Mouse (Mus musculus): ENCODE measurements at regions not wholly inside any gene's neighbourhood (a gene's known extent, or its start where the extent isn't known, plus 50 kb on each side); places are given as distances from the start of the nearest gene placed in this dataset.

GRCm38 (mm10) chr2:75061009-75061408, 235.4 kb downstream of the Mtx2 start:
- Histone ChIP-seq H3K36me3 (ENCODE audit: control insufficient read depth, insufficient read depth, low read length) (no peaks in the 10 kb centered on the region), H3K9ac (ENCODE audit: low read depth, low read length) (no peak overlapping the region), H3K27me3 (replicated peaks; ENCODE audit: control insufficient read depth, insufficient read depth, low read length) (peaks cover 10% of the 10 kb centered on the region; the same call in 1 of the 2 replicates), H3K9me3 (ENCODE audit: control insufficient read depth, low read length) (no peaks in the 10 kb centered on the region), H3K4me3 (ENCODE audit: low read depth, low read length) (no peak overlapping the region), H3K4me1 (replicated peaks; ENCODE audit: control insufficient read depth, insufficient read depth, low read length) (0 out of 2 replicates have a peak, but pooled peaks cover 2% of the 10 kb centered on the region), H3K27ac (ENCODE audit: low read depth, low read length) (no peak overlapping the region), H3K4me2 (no peak overlapping the region)
- WGBS, result 66% methylated on average over 7 of the region's 7 CpGs
- ATAC-seq (replicated peaks; ENCODE audit: low FRiP score) (no peak), DNase-seq (ENCODE audit: low spot score) (no peak)

DNA sequence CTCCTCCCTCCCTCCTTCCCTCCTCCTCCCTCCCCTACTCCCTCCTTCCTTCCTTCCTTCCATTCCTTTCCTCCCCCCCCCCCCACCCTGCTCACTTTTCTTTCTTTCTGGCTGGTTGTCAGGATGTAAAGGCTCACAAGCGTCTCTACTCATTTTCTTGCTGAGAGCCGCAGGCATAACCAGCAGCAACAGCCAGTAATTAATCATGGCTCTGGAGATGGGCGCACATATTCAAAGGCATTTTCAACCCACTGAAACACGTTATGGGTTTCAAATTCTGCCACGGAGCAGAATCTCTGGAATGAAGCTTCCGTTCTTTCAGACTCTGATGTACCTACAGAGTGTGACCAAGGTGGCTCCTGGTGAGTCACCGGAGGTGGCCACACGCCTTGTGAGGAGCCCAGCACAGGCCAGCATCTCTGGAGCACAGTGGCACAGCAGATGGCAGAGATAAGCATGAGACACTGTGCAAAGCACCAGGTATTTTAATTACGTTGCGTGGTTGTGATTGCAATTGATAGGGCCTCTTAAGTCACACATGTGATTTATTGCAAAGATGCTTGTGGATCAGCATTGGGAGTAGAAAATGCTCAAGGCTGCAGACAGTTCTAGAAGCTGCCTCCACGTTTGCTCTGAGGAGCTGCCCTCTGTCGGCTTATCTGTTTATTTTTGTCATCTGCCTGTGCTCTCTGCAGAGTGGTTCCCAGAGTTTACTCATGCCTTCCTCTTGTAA, 236.0 kb downstream of the Mtx2 start:
- Histone ChIP-seq H3K4me1 (replicated peaks; ENCODE audit: control insufficient read depth, insufficient read depth, low read length) (0 out of 2 replicates have a peak, but pooled peaks cover 2% of the 10 kb centered on the region), H3K9me3 (ENCODE audit: control insufficient read depth, low read length) (no peaks in the 10 kb centered on the region), H3K27ac (ENCODE audit: low read depth, low read length) (no peak overlapping the region), H3K9ac (ENCODE audit: low read depth, low read length) (no peak overlapping the region), H3K4me3 (ENCODE audit: low read depth, low read length) (no peak overlapping the region), H3K4me2 (no peak overlapping the region), H3K36me3 (ENCODE audit: control insufficient read depth, insufficient read depth, low read length) (no peaks in the 10 kb centered on the region), H3K27me3 (replicated peaks; ENCODE audit: control insufficient read depth, insufficient read depth, low read length) (peaks cover 10% of the 10 kb centered on the region; the same call in 1 of the 2 replicates)
- ATAC-seq (replicated peaks; ENCODE audit: low FRiP score) (no peak), DNase-seq (ENCODE audit: low spot score) (no peak)
- WGBS, result 54% methylated on average over 12 of the region's 12 CpGs

DNA sequence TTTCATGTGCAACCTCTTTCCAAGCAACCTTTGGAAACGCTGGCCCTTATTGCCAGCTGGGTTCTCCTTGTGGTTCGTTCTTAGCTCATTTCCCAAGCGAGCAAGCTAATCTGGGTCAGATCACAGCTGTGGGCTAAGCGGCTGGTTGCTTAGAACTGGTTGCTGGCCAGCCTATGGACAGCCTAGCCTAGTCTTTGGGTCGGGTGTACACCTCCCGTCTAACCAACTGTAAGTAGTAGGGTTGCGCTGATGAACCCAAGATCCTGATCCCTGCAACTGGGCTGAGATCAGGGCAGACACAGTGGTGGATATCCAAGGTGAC, 236.5 kb downstream of the Mtx2 start:
- no peak overlapping the region for H3K27ac ChIP-seq (ENCODE audit: low read depth, low read length)
- H3K4me2 ChIP-seq, result no peak overlapping the region
- 83% methylated on average over 7 of the region's 7 CpGs for WGBS
- H3K4me1 ChIP-seq (replicated peaks; ENCODE audit: control insufficient read depth, insufficient read depth, low read length), result 0 out of 2 replicates have a peak, but pooled peaks cover 2% of the 10 kb centered on the region
- H3K9ac ChIP-seq (ENCODE audit: low read depth, low read length), result no peak overlapping the region
- DNase-seq (ENCODE audit: low spot score), result no peak
- no peaks in the 10 kb centered on the region for H3K36me3 ChIP-seq (ENCODE audit: control insufficient read depth, insufficient read depth, low read length)
- H3K4me3 ChIP-seq (ENCODE audit: low read depth, low read length), result no peak overlapping the region
- no peaks in the 10 kb centered on the region for H3K9me3 ChIP-seq (ENCODE audit: control insufficient read depth, low read length)
- peaks cover 10% of the 10 kb centered on the region; the same call in 1 of the 2 replicates for H3K27me3 ChIP-seq (replicated peaks; ENCODE audit: control insufficient read depth, insufficient read depth, low read length)
- no peak for ATAC-seq (replicated peaks; ENCODE audit: low FRiP score)

- Histone ChIP-seq H3K27ac (ENCODE audit: low read depth, low read length) (no peak overlapping the region), H3K9me3 (ENCODE audit: control insufficient read depth, low read length) (no peaks in the 10 kb centered on the region), H3K4me2 (no peak overlapping the region), H3K4me3 (ENCODE audit: low read depth, low read length) (no peak overlapping the region), H3K4me1 (replicated peaks; ENCODE audit: control insufficient read depth, insufficient read depth, low read length) (0 out of 2 replicates have a peak, but pooled peaks cover 2% of the 10 kb centered on the region), H3K9ac (ENCODE audit: low read depth, low read length) (no peak overlapping the region), H3K36me3 (ENCODE audit: control insufficient read depth, insufficient read depth, low read length) (no peaks in the 10 kb centered on the region), H3K27me3 (replicated peaks; ENCODE audit: control insufficient read depth, insufficient read depth, low read length) (peaks cover 7% of the 10 kb centered on the region; the same call in 1 of the 2 replicates)
- WGBS, result 61% methylated on average over 10 of the region's 10 CpGs
- DNase-seq (ENCODE audit: low spot score), result no peak
- no peak for ATAC-seq (replicated peaks; ENCODE audit: low FRiP score)
These were observed 239.0 kb downstream of the Mtx2 start for GRCm38 (mm10) chr2:75064406-75065115.

DNA sequence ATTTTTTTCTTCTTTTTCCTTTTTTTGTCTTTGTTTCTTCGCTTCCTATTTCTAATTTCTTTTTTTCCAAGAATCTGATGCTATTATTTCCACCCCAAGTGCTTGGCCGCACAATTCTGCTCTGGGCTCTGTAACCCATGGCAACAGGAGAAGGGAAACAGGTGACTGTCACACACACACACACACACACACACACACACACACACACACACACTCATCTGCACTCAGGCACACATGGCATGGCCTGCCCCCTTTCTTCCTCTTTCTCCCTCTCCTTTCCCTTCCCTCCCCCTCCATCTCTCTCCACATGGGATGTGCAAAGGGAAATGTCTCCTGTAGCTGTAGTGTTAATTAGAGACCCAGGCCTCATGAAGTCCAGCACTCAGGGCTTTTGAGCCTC, 239.7 kb downstream of the Mtx2 start:
- H3K4me2 ChIP-seq, result no peak overlapping the region
- 0 out of 2 replicates have a peak, but pooled peaks cover 7% of the 10 kb centered on the region for H3K27me3 ChIP-seq (replicated peaks; ENCODE audit: control insufficient read depth, insufficient read depth, low read length)
- no peak overlapping the region for H3K9ac ChIP-seq (ENCODE audit: low read depth, low read length)
- H3K27ac ChIP-seq (ENCODE audit: low read depth, low read length), result no peak overlapping the region
- DNase-seq (ENCODE audit: low spot score) (no peak), ATAC-seq (replicated peaks; ENCODE audit: low FRiP score) (no peak)
- H3K36me3 ChIP-seq (ENCODE audit: control insufficient read depth, insufficient read depth, low read length), result no peaks in the 10 kb centered on the region
- 0 out of 2 replicates have a peak, but pooled peaks cover 2% of the 10 kb centered on the region for H3K4me1 ChIP-seq (replicated peaks; ENCODE audit: control insufficient read depth, insufficient read depth, low read length)
- no peak overlapping the region for H3K4me3 ChIP-seq (ENCODE audit: low read depth, low read length)
- H3K9me3 ChIP-seq (ENCODE audit: control insufficient read depth, low read length), result no peaks in the 10 kb centered on the region
- 73% methylated on average over 2 of the region's 2 CpGs for WGBS

DNA sequence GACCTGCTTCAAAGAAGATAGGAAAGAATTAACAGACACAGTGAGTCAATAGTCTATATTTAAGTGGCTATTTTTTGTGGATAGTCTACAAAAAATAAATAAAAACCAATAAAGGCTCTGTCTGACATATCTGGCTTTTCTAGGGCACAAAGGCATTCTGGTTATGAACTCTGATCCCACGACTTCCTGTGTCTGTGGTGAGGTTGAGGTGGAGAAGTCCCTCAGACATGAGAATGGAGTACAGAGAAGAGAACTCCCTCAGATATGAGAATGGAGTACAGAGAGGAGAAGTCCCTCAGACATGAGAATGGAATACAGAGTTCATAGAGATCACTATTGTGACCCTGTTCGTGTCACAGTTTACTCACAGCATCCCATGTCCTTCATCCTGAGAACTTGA, 243.7 kb downstream of the Mtx2 start:
- H3K9me3 ChIP-seq (ENCODE audit: control insufficient read depth, low read length), result no peaks in the 10 kb centered on the region
- WGBS, result 56% methylated on average over 2 of the region's 2 CpGs
- H3K4me3 ChIP-seq (ENCODE audit: low read depth, low read length), result no peak overlapping the region
- H3K4me2 ChIP-seq, result no peak overlapping the region
- H3K36me3 ChIP-seq (ENCODE audit: control insufficient read depth, insufficient read depth, low read length), result no peaks in the 10 kb centered on the region
- ATAC-seq (replicated peaks; ENCODE audit: low FRiP score) (no peak), DNase-seq (ENCODE audit: low spot score) (no peak)
- H3K9ac ChIP-seq (ENCODE audit: low read depth, low read length), result no peak overlapping the region
- H3K27me3 ChIP-seq (replicated peaks; ENCODE audit: control insufficient read depth, insufficient read depth, low read length), result no peaks in the 10 kb centered on the region
- H3K27ac ChIP-seq (ENCODE audit: low read depth, low read length), result no peak overlapping the region
- no peaks in the 10 kb centered on the region for H3K4me1 ChIP-seq (replicated peaks; ENCODE audit: control insufficient read depth, insufficient read depth, low read length)

DNA sequence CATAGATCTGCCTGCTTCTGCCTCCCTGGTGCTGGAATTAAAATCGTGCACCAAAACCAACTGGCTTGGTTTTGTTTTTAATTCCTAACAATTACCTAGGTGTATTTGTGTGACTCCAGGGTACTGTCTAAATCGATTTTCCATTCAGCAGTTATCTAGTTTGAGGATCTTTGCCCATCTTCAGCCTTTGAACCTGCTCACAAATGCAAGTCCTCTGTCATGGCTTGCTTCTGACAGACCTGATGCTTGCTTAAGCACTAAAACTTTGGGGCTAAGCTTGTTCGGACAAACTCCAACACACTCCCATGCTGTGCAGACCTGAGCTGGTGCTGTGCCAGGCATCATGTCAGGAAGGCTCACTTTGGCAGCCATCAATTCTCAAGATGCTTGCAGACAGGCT, 246.4 kb downstream of the Mtx2 start:
- H3K9ac ChIP-seq (ENCODE audit: low read depth, low read length), result no peak overlapping the region
- H3K27me3 ChIP-seq (replicated peaks; ENCODE audit: control insufficient read depth, insufficient read depth, low read length), result no peaks in the 10 kb centered on the region
- no peak overlapping the region for H3K27ac ChIP-seq (ENCODE audit: low read depth, low read length)
- H3K9me3 ChIP-seq (ENCODE audit: control insufficient read depth, low read length), result no peaks in the 10 kb centered on the region
- no peaks in the 10 kb centered on the region for H3K36me3 ChIP-seq (ENCODE audit: control insufficient read depth, insufficient read depth, low read length)
- no peak overlapping the region for H3K4me2 ChIP-seq
- WGBS, result 75% methylated on average over 3 of the region's 3 CpGs
- no peak overlapping the region for H3K4me3 ChIP-seq (ENCODE audit: low read depth, low read length)
- ATAC-seq (replicated peaks; ENCODE audit: low FRiP score) (no peak), DNase-seq (ENCODE audit: low spot score) (no peak)
- H3K4me1 ChIP-seq (replicated peaks; ENCODE audit: control insufficient read depth, insufficient read depth, low read length), result no peaks in the 10 kb centered on the region

- no peak overlapping the region for H3K9ac ChIP-seq (ENCODE audit: low read depth, low read length)
- WGBS, result 59% methylated on average over 8 of the region's 8 CpGs
- H3K9me3 ChIP-seq (ENCODE audit: control insufficient read depth, low read length), result no peaks in the 10 kb centered on the region
- no peaks in the 10 kb centered on the region for H3K4me1 ChIP-seq (replicated peaks; ENCODE audit: control insufficient read depth, insufficient read depth, low read length)
- H3K36me3 ChIP-seq (ENCODE audit: control insufficient read depth, insufficient read depth, low read length), result no peaks in the 10 kb centered on the region
- H3K27me3 ChIP-seq (replicated peaks; ENCODE audit: control insufficient read depth, insufficient read depth, low read length), result no peaks in the 10 kb centered on the region
- H3K27ac ChIP-seq (ENCODE audit: low read depth, low read length), result no peak overlapping the region
- no peak overlapping the region for H3K4me2 ChIP-seq
- no peak overlapping the region for H3K4me3 ChIP-seq (ENCODE audit: low read depth, low read length)
- ATAC-seq (replicated peaks; ENCODE audit: low FRiP score), result no peak
- DNase-seq (ENCODE audit: low spot score), result no peak
These were observed 246.9 kb downstream of the Mtx2 start for GRCm38 (mm10) chr2:75072471-75072870.

DNA sequence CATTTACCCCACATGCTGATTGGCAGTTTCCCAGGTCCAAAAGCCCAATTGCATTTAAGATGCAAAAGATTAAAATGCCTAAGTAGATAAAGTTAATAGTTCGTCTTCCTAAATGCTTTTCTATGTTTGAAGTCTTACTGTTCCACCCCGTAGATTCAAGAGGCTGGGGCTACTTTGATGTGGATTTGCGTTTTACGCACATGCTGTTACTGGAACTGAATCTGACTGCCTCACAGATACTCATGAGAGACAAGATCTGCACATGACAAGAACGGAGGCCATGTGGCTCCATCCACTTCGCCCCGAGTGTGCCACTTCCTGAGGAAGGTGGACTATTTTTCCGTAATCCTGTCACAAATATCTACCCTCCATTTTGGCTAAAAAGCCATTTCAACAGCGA, 247.6 kb downstream of the Mtx2 start:
- ATAC-seq (replicated peaks; ENCODE audit: low FRiP score), result no peak
- no peak overlapping the region for H3K27ac ChIP-seq (ENCODE audit: low read depth, low read length)

More for the DNA sequence above, 247.6 kb downstream of the Mtx2 start:
- WGBS, result 76% methylated on average over 9 of the region's 9 CpGs
- Histone ChIP-seq H3K4me1 (replicated peaks; ENCODE audit: control insufficient read depth, insufficient read depth, low read length) (no peaks in the 10 kb centered on the region), H3K27me3 (replicated peaks; ENCODE audit: control insufficient read depth, insufficient read depth, low read length) (no peaks in the 10 kb centered on the region), H3K9me3 (ENCODE audit: control insufficient read depth, low read length) (no peaks in the 10 kb centered on the region), H3K9ac (ENCODE audit: low read depth, low read length) (no peak overlapping the region), H3K4me2 (no peak overlapping the region), H3K4me3 (ENCODE audit: low read depth, low read length) (no peak overlapping the region), H3K36me3 (ENCODE audit: control insufficient read depth, insufficient read depth, low read length) (no peaks in the 10 kb centered on the region)
- DNase-seq (ENCODE audit: low spot score), result no peak
